Mouse (Mus musculus) right cerebral cortex, adult 18-20 months (tissue): Measurements from ENCODE around the gene Hmx3.

Experiments
- DNase-seq: peaks from one replicate; pipeline ENCODE4 v3.0.0; 2022; ENCODE audit warnings: mixed read lengths

Gene Hmx3

DNA sequence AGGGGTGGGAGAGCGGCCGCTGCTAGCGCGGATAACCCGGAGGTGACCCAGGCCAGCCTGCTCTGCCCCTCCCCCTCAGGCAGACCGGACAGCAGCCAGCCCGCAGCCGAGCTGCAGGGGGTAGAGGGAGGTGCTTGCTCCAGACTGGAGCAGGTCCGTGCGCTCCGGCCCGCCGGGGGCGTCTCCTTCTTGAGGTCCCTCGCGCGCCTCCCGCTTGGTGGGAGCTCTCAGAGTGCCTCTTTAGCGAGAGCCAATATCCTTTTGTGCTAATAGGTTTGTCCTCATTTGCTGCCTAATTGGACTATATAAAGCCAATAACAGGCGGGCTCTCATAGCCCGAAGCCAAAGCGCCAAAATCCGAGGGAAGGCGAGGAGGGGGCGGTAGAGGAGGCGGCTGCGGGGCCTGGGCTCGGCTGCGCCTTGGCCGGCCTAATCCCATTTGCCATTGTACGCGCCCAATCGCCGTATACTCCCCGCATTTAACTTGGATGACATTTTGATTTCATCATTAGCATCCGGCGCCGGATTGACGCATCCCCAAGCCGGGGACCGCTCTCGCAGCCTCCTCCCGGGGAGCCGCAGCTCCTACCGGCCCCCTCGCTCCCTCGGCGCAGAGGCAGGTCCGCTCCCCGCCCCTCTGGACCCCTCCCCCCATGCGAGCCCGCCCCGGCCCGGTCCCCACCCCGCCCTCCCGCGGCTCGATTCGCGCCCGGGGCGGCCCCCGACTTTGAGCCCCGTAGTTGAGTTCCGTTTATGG is at the start of gene Hmx3:
TSS of gene Hmx3 (plus strand) at position 753 of the 757 bp plus-strand sequence.
- DNase-seq: no peak

GRCm38 (mm10) chr7:131503739-131504138 is 38.9 kb upstream of the Hmx3 start:
- no peak for DNase-seq

- DNase-seq: peak; percentile 76
Observed at GRCm38 (mm10) chr7:131539979-131540378, 2.7 kb upstream of the Hmx3 start.

DNA sequence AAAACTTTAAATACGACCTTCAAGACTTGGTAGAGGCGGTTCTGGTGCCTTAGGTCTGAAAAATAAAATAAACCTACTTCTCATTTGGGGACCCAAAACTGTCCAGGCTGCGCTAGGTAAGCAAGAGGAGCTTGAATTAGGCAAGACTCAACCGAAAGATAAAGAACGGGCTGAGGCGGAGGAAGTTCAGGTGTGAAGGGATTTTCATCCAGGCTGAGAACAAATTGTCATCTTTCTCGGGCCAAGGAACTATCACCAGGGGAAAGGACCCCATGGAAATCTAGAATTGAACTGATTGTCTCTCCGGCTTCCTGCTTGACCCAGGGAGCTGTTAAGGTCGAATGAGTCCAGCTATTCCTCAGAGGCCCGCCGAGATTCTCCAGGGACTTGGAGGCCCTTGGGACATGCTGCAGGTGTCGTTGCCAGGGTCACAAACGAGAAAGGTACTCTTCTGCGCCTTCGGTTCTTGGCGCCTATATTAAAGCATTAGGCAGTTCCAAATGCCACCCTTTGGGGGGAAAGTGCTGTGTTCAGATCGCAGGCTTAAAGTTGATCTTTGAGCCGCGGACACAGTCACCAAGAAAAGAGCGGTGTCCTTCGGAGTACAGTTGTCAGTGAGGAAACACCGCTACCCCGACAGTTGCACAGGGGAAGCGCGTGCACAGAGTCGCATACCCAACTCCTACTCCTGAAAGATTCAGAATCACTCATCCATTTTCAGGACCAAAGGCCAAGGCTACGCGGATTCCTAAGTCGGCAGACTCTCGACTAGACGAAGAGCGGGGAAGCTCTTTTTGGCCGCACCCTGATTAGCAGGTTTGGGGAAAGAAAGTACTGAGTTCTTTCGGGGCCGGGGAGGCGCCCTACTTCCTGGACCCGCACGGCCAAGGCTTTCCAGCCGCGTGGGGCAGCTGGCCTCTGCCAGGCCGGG is 1.2 kb upstream of the Hmx3 start:
- DNase-seq: no peak

- DNase-seq: no peak
Observed at GRCm38 (mm10) chr7:131542872-131543622, 380 bp downstream of the Hmx3 start.

DNA sequence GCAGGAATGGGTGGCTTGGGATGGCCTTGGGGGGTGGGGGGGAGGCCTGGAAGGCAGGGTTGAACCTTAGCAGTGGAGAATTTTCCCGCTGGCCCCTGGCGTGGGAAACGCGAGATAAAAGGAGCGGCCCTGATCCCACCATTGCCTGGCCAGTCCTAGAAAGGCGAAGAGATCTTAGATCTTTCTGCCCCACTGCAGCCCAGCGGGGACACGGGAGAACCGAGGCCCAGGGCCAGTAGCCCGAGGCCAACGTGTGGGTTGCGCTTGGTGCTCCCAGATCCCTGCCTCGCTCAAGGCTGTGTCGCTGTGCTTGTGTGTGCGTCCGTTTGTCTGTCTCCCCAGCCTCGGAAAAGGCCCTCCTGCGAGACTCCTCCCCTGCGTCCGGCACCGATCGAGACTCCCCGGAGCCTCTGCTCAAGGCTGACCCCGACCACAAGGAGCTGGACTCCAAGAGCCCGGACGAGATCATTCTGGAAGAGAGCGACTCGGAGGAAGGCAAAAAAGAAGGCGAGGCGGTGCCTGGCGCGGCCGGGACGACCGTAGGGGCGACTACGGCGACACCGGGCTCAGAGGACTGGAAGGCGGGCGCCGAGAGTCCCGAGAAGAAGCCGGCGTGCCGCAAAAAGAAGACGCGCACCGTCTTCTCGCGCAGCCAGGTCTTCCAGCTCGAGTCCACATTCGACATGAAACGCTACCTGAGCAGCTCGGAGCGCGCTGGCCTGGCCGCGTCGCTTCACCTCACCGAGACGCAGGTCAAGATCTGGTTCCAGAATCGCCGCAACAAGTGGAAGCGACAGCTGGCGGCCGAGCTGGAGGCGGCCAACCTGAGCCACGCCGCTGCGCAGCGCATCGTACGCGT is 1.2 kb downstream of the Hmx3 start:
- no peak for DNase-seq

- DNase-seq: no peak
Observed at GRCm38 (mm10) chr7:131544871-131545270, 2.2 kb downstream of the Hmx3 start.

GRCm38 (mm10) chr7:131545701-131546385 is 3.2 kb downstream of the Hmx3 start:
- DNase-seq: no peak

GRCm38 (mm10) chr7:131546423-131546822 is 3.8 kb downstream of the Hmx3 start:
- DNase-seq: no peak

DNA sequence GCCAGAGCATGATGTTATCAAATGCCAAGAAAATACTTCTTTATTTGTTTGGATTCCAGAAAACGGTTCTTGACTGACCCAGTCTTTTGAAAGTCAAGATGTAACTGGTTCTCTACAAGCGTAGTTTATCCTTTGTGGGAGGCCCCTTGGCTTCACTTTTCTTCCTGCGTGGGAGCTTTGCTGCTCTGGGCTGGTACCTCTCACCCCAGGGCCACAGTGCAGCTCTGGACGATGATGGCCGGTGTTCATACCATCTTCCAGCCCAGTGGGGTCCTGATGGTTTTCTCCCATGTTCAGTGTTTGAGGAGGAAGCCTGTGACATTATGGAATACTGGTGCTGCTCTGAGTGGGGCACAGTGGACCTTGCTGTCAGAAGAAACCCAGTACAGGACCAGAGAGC is 4.8 kb downstream of the Hmx3 start:
- no peak for DNase-seq

DNA sequence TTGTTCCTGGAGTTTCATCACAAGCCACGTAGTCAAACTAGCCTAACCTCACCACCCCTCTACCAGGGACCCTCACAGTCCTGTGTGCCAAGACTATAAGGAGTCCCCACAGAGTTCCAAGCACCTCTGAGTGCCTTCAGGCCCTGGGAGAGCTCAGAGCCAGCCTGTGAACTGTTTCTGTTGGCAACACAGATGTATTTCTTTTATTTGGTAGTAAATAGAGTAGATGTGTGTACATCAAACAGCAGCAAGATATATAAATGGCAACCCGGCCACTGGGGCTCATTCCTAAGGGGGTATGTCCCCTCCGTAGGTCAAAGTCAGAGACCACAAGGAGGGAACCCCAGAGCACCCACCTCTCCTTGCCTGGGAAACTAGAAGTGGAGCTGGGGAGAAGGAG is 5.8 kb downstream of the Hmx3 start, which contains the start of gene Hmx2:
TSS of gene Hmx2 (plus strand) at position 301 of the 400 bp plus-strand sequence.
- no peak for DNase-seq

- no peak for DNase-seq
Observed at GRCm38 (mm10) chr7:131551471-131551870, 8.8 kb downstream of the Hmx3 start.

DNA sequence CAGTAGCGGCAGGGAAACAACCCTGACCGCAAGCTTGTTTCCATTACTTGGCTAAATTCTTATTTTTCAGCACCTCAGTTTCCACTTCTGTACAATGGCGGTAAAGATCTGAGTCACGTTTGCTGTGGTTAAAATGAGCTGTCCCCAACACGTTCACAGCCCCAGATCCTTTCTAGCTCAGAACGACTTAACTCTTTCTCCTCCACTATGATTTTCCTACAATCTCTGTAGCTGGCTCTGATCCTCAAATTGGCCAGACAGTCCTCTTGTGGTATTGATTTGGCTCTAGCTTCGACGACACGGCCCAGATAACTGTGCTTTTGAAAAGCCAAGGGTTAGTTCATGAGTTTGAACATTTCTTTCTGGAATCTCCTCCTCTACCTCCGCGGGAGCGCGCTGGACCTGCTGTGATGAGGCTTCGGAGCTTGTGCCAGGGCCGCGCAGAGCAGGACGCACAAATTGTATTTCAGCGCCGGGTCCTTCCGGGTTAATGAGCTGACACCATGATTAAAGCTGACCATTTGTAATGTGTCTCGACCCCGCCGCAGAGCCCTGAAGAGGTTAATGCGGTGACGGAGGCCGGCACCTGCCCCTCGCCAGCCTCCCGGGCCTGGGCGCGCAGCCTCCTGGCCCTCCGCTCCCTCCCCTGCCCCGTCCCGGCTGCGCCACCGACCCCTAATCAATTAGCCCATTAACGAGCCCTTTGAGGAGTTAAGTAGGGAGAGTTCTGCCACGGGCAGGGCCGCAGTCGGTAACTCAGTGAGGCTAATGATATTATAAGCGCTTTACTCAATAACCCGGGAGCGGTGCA is 9.5 kb downstream of the Hmx3 start:
- no peak for DNase-seq

- DNase-seq: no peak
Observed at GRCm38 (mm10) chr7:131552781-131553180, 10.1 kb downstream of the Hmx3 start.

DNA sequence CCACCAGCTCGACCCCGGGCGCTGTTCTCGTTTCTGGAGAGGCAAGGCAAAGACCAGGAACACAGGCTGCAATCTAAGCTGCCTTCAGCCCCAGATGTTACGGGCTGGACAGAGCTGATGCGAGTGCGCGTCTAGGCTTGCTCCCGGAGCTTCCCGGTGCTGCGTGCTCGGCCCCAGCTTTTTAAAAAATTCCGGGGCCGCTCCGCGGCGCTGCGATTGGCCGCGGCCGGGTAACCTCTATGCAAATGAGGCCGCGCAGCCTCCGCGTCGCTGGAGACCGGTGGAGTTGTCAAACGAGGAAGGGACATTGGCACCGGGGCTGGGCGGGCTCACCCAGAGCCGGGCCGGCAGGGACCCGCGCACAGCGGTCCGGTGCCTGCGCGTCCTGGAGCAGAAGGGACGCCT is 11.1 kb downstream of the Hmx3 start:
- DNase-seq: no peak

DNA sequence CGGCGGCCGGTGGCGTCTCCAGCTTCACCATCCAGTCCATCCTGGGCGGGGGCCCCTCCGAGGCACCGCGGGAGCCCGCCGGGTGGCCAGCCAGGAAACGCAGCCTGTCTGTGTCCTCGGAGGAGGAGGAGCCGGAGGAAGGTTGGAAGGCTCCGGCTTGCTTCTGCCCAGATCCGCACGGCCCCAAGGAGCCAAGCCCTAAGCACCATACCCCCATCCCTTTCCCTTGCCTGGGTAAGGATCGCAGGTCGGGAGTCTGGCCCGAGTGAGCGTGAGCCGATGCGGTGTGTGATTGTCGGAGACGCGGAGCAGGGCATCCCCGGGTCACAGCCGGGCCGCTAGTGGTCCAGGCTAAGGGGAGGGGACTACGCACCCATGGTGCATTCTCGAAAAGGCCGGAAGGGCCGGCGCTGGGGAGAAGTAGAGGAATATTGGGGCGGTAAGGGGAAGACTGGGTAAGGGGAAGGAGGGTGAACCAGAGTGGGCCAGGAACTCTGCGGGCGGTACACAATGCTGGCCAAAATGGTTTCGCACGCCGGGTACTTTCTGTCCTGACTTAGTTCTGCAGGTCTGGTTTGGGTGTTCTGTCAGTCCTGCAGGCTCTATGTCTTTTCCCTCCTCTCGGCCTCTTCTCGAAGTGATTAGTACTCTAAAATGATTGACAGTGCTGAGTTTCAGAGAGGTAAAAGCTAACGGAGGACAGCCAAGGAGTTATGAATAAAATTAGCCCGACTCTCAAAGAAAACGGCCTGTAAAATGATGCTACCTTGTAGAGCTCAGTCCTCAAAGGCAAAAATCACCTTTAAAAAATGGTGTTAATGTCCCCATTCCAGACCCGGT is 11.9 kb downstream of the Hmx3 start:
- no peak for DNase-seq

- DNase-seq: no peak
Observed at GRCm38 (mm10) chr7:131555301-131556081, 12.8 kb downstream of the Hmx3 start.

GRCm38 (mm10) chr7:131556116-131556515 is 13.4 kb downstream of the Hmx3 start:
- DNase-seq: no peak
